Mouse (Mus musculus) lung, postnatal 0 days (tissue): ENCODE results near the gene Gpat2.

Experiments used
- CTCF ChIP-seq: IDR thresholded peaks from 2 replicates; pipeline ENCODE4 v1.5.1; 2016; ENCODE audit warnings: antibody characterized with exemption, mild to moderate bottlenecking
- EP300 ChIP-seq: IDR thresholded peaks from 2 replicates; pipeline ENCODE4 v1.6.1; 2016; ENCODE audit warnings: antibody characterized with exemption, mild to moderate bottlenecking, control low read depth

DNA sequence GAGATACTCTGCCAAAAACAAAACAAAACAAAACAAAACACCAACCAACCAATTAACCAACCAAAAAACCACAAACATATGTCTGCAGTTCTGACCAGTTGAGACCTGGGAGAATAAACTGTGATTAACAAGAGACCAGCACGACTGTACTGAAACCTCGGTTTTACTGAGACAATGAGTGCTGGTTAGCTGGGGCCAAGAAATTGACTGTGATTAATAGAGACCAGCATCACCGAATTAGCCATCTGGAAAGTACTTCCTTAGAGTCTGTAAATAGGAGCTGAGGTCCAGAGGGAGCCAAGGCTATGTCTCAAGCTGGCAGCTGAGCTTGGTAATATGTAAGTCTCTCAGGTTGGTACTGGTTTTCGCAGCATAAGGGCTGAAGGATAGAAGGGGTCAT, 34.2 kb upstream of the Gpat2 start:
- TF ChIP-seq EP300 (no peak), CTCF (no peak)
